ENCODE assay signal across 32 mouse cellular contexts in the genomic region with DNA sequence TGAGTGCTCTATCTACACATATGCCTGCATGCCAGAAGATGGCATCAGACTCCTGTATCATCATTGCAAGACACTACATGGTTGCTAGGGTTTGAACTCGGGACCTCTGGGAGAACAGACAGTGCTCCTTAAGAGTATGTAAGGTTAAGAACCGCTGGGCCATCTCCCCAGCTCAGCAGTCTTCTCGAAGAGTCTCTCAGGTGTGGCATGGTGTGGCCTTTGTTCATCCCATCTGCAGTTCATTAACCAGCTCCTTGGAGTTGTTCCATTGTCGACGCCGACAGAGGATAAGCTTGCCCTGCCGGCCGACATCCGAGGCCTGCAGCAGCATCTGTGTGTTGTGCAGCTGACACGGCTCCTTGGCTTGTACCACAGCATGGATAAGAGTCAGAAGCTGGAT. TPM values are rescaled to one million over a fixed set of nuclear protein-coding genes. Genes with fewer than 3 reads are reported as not detected.
A peak's percentile ranks its signal among the peaks of the same experiment; 100 is the strongest.
DNase-seq lines count a peak whose midpoint lies in the region; ATAC-seq and TF ChIP-seq lines count a peak whose summit lies in the region.
"Had no signal": no experiment of that assay in that cellular context is flagged by ENCODE, and none has a peak within 500 bp of the region (broad histone marks: within the 10 kb centered on the region; RNA-seq: fewer than 3 reads in every experiment).

No protein-coding gene starts in this region.

- no peak overlapping the region for H3K27ac ChIP-seq in kidney, embryonic 15.5 days
- H3K27ac ChIP-seq in kidney, adult 2 months (ENCODE audit: insufficient read depth, low read depth, low read length): no peak overlapping the region
- no peak overlapping the region for H3K27ac ChIP-seq in kidney, postnatal 0 days
- H3K27ac ChIP-seq in forebrain, embryonic 15.5 days (replicated peaks): no peak overlapping the region
- H3K27ac ChIP-seq: heart, embryonic 10.5 days; heart, embryonic 15.5 days; hindbrain, embryonic 12.5 days; hindbrain, postnatal 0 days; intestine, embryonic 15.5 days; limb, embryonic 13.5 days; liver, embryonic 14.5 days; macrophage; stomach, embryonic 15.5 days had no signal

- no peak for ATAC-seq in kidney, embryonic 15.5 days (replicated peaks; ENCODE audit: low FRiP score)
- peak; percentile 80 for ATAC-seq in kidney, postnatal 0 days (replicated peaks; ENCODE audit: low FRiP score, low read depth)
- no peak for ATAC-seq in forebrain, embryonic 15.5 days (replicated peaks)
- ATAC-seq: forebrain, embryonic 14.5 days; hindbrain, postnatal 0 days; intestine, embryonic 15.5 days had no signal

- intact Hi-C loops in heart, postnatal 25 days (cut with DNase I): no loop called here

- no peak overlapping the region for H3K9ac ChIP-seq in kidney, embryonic 15.5 days
- no peak overlapping the region for H3K9ac ChIP-seq in kidney, postnatal 0 days (ENCODE audit: low read depth, low read length)
- no peak overlapping the region for H3K9ac ChIP-seq in forebrain, embryonic 15.5 days (replicated peaks)
- H3K9ac ChIP-seq: heart, embryonic 15.5 days; hindbrain, embryonic 12.5 days; intestine, embryonic 15.5 days; limb, embryonic 13.5 days; liver, embryonic 14.5 days; stomach, embryonic 15.5 days had no signal

- no peak overlapping the region for H3K4me2 ChIP-seq in kidney, embryonic 15.5 days
- no peak overlapping the region for H3K4me2 ChIP-seq in kidney, postnatal 0 days (ENCODE audit: low read length)
- H3K4me2 ChIP-seq in forebrain, embryonic 15.5 days (replicated peaks): no peak overlapping the region
- H3K4me2 ChIP-seq: heart, embryonic 15.5 days; hindbrain, embryonic 12.5 days; intestine, embryonic 15.5 days; limb, embryonic 13.5 days; stomach, embryonic 15.5 days had no signal

- H3K36me3 ChIP-seq in kidney, embryonic 15.5 days: peaks cover 100% of the 10 kb centered on the region
- H3K36me3 ChIP-seq in kidney, adult 2 months (ENCODE audit: control insufficient read depth, insufficient read depth, low read length): peaks cover 2% of the 10 kb centered on the region
- peaks cover 89% of the 10 kb centered on the region for H3K36me3 ChIP-seq in kidney, postnatal 0 days (ENCODE audit: insufficient read depth, low read length)
- H3K36me3 ChIP-seq in forebrain, embryonic 15.5 days: peaks cover 97% of the 10 kb centered on the region

- TF ChIP-seq CTCF in kidney, adult 2 months (conservative IDR thresholded peaks at IDR 0.05; ENCODE audit: insufficient read depth, insufficient read length, low read depth, low read length): no peak
- TF ChIP-seq CTCF in kidney, postnatal 0 days (IDR thresholded peaks at IDR 0.05; ENCODE audit: low read depth): no peak

- no peaks in the 10 kb centered on the region for H3K9me3 ChIP-seq in kidney, embryonic 15.5 days (replicated peaks)
- no peaks in the 10 kb centered on the region for H3K9me3 ChIP-seq in kidney, postnatal 0 days (replicated peaks; ENCODE audit: low read length)
- H3K9me3 ChIP-seq in forebrain, embryonic 15.5 days: no peaks in the 10 kb centered on the region
- H3K9me3 ChIP-seq: G1E; heart, embryonic 10.5 days; heart, embryonic 15.5 days; hindbrain, embryonic 12.5 days; intestine, embryonic 15.5 days; limb, embryonic 13.5 days; stomach, embryonic 15.5 days had no signal

- H3K4me3 ChIP-seq in kidney, embryonic 15.5 days (replicated peaks): no peak overlapping the region
- no peak overlapping the region for H3K4me3 ChIP-seq in kidney, adult 2 months (ENCODE audit: insufficient read depth, low read depth, low read length)
- H3K4me3 ChIP-seq in kidney, postnatal 0 days (replicated peaks; ENCODE audit: low read depth, low read length): no peak overlapping the region
- H3K4me3 ChIP-seq in forebrain, embryonic 15.5 days: no peak overlapping the region
- H3K4me3 ChIP-seq: heart, embryonic 10.5 days; heart, embryonic 15.5 days; hindbrain, embryonic 12.5 days; intestine, embryonic 15.5 days; limb, embryonic 13.5 days; stomach, embryonic 15.5 days had no signal

- no peaks in the 10 kb centered on the region for H3K27me3 ChIP-seq in kidney, embryonic 15.5 days
- H3K27me3 ChIP-seq in kidney, adult 2 months (replicated peaks; ENCODE audit: control insufficient read depth, insufficient read depth, low read length): no peaks in the 10 kb centered on the region
- H3K27me3 ChIP-seq in kidney, postnatal 0 days (ENCODE audit: insufficient read depth, low read length): no peaks in the 10 kb centered on the region
- H3K27me3 ChIP-seq in forebrain, embryonic 15.5 days: no peaks in the 10 kb centered on the region
- H3K27me3 ChIP-seq: heart, embryonic 15.5 days; hindbrain, embryonic 12.5 days; intestine, embryonic 15.5 days; limb, embryonic 13.5 days; stomach, embryonic 15.5 days had no signal

- WGBS in kidney, embryonic 15.5 days: 89% methylated on average over 10 of the region's 10 CpGs
- 64% methylated on average over 10 of the region's 10 CpGs for WGBS in kidney, adult 2 months
- 80% methylated on average over 10 of the region's 10 CpGs for WGBS in kidney, postnatal 0 days
- 92% methylated on average over 10 of the region's 10 CpGs for WGBS in forebrain, embryonic 15.5 days

- no peak for TF ChIP-seq POLR2A in kidney, adult 2 months (IDR thresholded peaks at IDR 0.05; ENCODE audit: low read depth, low read length)

- H3K4me1 ChIP-seq in kidney, embryonic 15.5 days: no peaks in the 10 kb centered on the region
- no peaks in the 10 kb centered on the region; the same call in 1 of the 2 replicates for H3K4me1 ChIP-seq in kidney, adult 2 months (ENCODE audit: control insufficient read depth, insufficient read depth, low read length)
- H3K4me1 ChIP-seq in kidney, postnatal 0 days (replicated peaks; ENCODE audit: insufficient read depth, low read length): no peaks in the 10 kb centered on the region
- H3K4me1 ChIP-seq in forebrain, embryonic 15.5 days: no peaks in the 10 kb centered on the region
- H3K4me1 ChIP-seq: heart, embryonic 10.5 days; heart, embryonic 15.5 days; hindbrain, embryonic 12.5 days; intestine, embryonic 15.5 days; limb, embryonic 13.5 days; stomach, embryonic 15.5 days had no signal

- peak; percentile 84 for DNase-seq in kidney, adult 11 months
- DNase-seq in kidney, adult 2 months: peak; percentile 94
- peak; percentile 6 for DNase-seq in kidney, postnatal 0 days (ENCODE audit: low spot score)
- peak; percentile 37 to 63 for DNase-seq in kidney, postnatal 4 days
- no peak for DNase-seq in heart, postnatal 25 days (ENCODE audit: low spot score)
- DNase-seq: adrenal gland, adult 8-10 months; cerebellum, adult 2 months; cerebellum, postnatal 25 days; gastrocnemius, postnatal 25 days; heart, adult 11 months; heart, postnatal 36 days; layer of hippocampus, adult 9-11 months; lung, adult 2 months; lung, postnatal 10 days; midbrain, embryonic 14.5 days; retina, postnatal 1 day; right cerebral cortex, postnatal 14 days; thymus, postnatal 14 days had no signal

RNA-seq across cellular contexts. Expression of a gene that starts 25.6 kb away (rescaled TPM):
- 43.7 and 44.5 TPM in 2 replicates for polyA plus RNA-seq in kidney, embryonic 15.5 days (2015; fragmentation: Nextera tagmentation; extraction: Ambion mirVana)
- polyA plus RNA-seq in kidney, adult 2 months (2012; rRNA removed): 7.0 and 8.1 TPM in 2 replicates
- polyA plus RNA-seq in kidney, postnatal 0 days (2015; fragmentation: Nextera tagmentation; extraction: Ambion mirVana): 24.4 and 29.6 TPM in 2 replicates
- total RNA-seq in heart, postnatal 25 days (2021): 10 to 100 TPM; 19.9 TPM
- polyA plus RNA-seq in forebrain, embryonic 15.5 days (2015; fragmentation: Nextera tagmentation; extraction: Ambion mirVana): 54.7 and 59.0 TPM in 2 replicates

RNA-seq across cellular contexts. Expression of a gene that starts 28.4 kb away (rescaled TPM):
- 6.7 and 8.5 TPM in 2 replicates for polyA plus RNA-seq in kidney, embryonic 15.5 days (2015; fragmentation: Nextera tagmentation; extraction: Ambion mirVana)
- 147 and 171 TPM in 2 replicates for polyA plus RNA-seq in kidney, adult 2 months (2012; rRNA removed)
- polyA plus RNA-seq in kidney, postnatal 0 days (2015; fragmentation: Nextera tagmentation; extraction: Ambion mirVana): 32.7 and 36.8 TPM in 2 replicates
- total RNA-seq in heart, postnatal 25 days (2021): 10 to 100 TPM in 1 of 2 experiments, 1 to 10 TPM in 1; 8.2 to 10.1 TPM
- 1.0 and 2.2 TPM in 2 replicates for polyA plus RNA-seq in forebrain, embryonic 15.5 days (2015; fragmentation: Nextera tagmentation; extraction: Ambion mirVana)
- total RNA-seq: monocyte, adult 5-6 weeks had no signal

RNA-seq across cellular contexts. Expression of a gene that starts 29.0 kb away (rescaled TPM):
- 165 and 174 TPM in 2 replicates for polyA plus RNA-seq in kidney, embryonic 15.5 days (2015; fragmentation: Nextera tagmentation; extraction: Ambion mirVana)
- polyA plus RNA-seq in kidney, adult 2 months (2012; rRNA removed): 56.7 and 77.8 TPM in 2 replicates
- 190 and 195 TPM in 2 replicates for polyA plus RNA-seq in kidney, postnatal 0 days (2015; fragmentation: Nextera tagmentation; extraction: Ambion mirVana)
- 10 to 100 TPM; 83.2 to 84.7 TPM for total RNA-seq in heart, postnatal 25 days (2021)
- polyA plus RNA-seq in forebrain, embryonic 15.5 days (2015; fragmentation: Nextera tagmentation; extraction: Ambion mirVana): 137 and 144 TPM in 2 replicates

RNA-seq across cellular contexts. Expression of a gene that starts 37.9 kb away (rescaled TPM):
- 51.2 and 55.6 TPM in 2 replicates for polyA plus RNA-seq in kidney, embryonic 15.5 days (2015; fragmentation: Nextera tagmentation; extraction: Ambion mirVana)
- polyA plus RNA-seq in kidney, adult 2 months (2012; rRNA removed): 41.0 and 48.6 TPM in 2 replicates
- polyA plus RNA-seq in kidney, postnatal 0 days (2015; fragmentation: Nextera tagmentation; extraction: Ambion mirVana): 47.3 and 54.6 TPM in 2 replicates
- 10 to 100 TPM; 48.1 to 51.3 TPM for total RNA-seq in heart, postnatal 25 days (2021)
- 138 and 142 TPM in 2 replicates for polyA plus RNA-seq in forebrain, embryonic 15.5 days (2015; fragmentation: Nextera tagmentation; extraction: Ambion mirVana)
